Mouse (Mus musculus) forebrain, embryonic 11.5 days (tissue): ENCODE measurements around the gene Klf9. TPM values are rescaled to one million over a fixed set of nuclear protein-coding genes. Genes with fewer than 3 reads are reported as not detected.

Experiments used
- ATAC-seq: fragments of 200-750 bp; cut with Nextera tagmentation; replicated peaks from 2 replicates; pipeline ENCODE4 v1.8.0; 2017; ENCODE audit warnings: moderate TSS enrichment; ENCODE audit not compliant: low FRiP score
- DNase-seq: peaks from one replicate; pipeline ENCODE4 v3.0.0-alpha.2; 2017; ENCODE audit warnings: low spot score
- H3K27ac ChIP-seq: fragments of 300-500 bp; sonication (generic); 2 replicates; pipeline ENCODE4 v1.5.1; 2014; ENCODE audit warnings: low read depth, low read length
- H3K27me3 ChIP-seq: fragments of 300-500 bp; sonication (generic); 2 replicates; pipeline ENCODE4 v1.6.1; 2014; ENCODE audit warnings: mild to moderate bottlenecking, low read length, mixed read lengths; ENCODE audit not compliant: control insufficient read depth, insufficient read depth
- H3K36me3 ChIP-seq: fragments of 300-500 bp; sonication (generic); 2 replicates; pipeline ENCODE4 v1.6.1; 2014; ENCODE audit warnings: mild to moderate bottlenecking, low read length, moderate library complexity, mixed read lengths; ENCODE audit not compliant: control insufficient read depth, insufficient read depth
- H3K4me1 ChIP-seq: fragments of 300-500 bp; sonication (generic); replicated peaks from 2 replicates; pipeline ENCODE4 v1.6.1; 2014; ENCODE audit warnings: low read length, mixed read lengths; ENCODE audit not compliant: control insufficient read depth, insufficient read depth
- H3K4me2 ChIP-seq: fragments of 300-500 bp; sonication (generic); 2 replicates; pipeline ENCODE4 v1.6.1; 2014; ENCODE audit warnings: low read depth, mild to moderate bottlenecking, low read length, moderate library complexity, mixed read lengths; ENCODE audit not compliant: severe bottlenecking
- H3K4me3 ChIP-seq: fragments of 300-500 bp; sonication (generic); 2 replicates; pipeline ENCODE4 v1.5.1; 2014; ENCODE audit warnings: low read depth, low read length
- H3K9ac ChIP-seq: fragments of 300-500 bp; sonication (generic); 2 replicates; pipeline ENCODE4 v1.6.1; 2014; ENCODE audit warnings: low read length
- H3K9me3 ChIP-seq: fragments of 300-500 bp; sonication (generic); 2 replicates; pipeline ENCODE4 v1.6.1; 2016; ENCODE audit warnings: low read length, mixed read lengths; ENCODE audit not compliant: control insufficient read depth
- WGBS: fragments of 180-500 bp; shearing (Covaris S2); extraction: QIAGEN DNeasy Blood & Tissue Kit; methylation state at CpG from one replicate; pipeline ENCODE4 v1.1.7; 2014; 5-methylcytosine and 5-hydroxymethylcytosine counted together
- microRNA counts: library from miRNA; unstranded; fragments of <30 nt; microRNA quantifications from one replicate; lab custom pipeline; 2015
- microRNA-seq: library from miRNA; unstranded; fragments of <30 nt; microRNA quantifications from one replicate; pipeline ENCODE4, GENCODE M21; 2016; ENCODE audit not compliant: insufficient number of aligned reads
- polyA plus RNA-seq: library from polyadenylated mRNA; unstranded; fragments of >200 nt; fragmentation: Nextera tagmentation; extraction: Ambion mirVana; gene quantifications from 2 replicates; pipeline ENCODE4 v1.2.1, GENCODE M21; 2014

The Klf9 gene
- polyA plus RNA-seq, 1 experiment from 2014 or later = 0.86 TPM

DNA sequence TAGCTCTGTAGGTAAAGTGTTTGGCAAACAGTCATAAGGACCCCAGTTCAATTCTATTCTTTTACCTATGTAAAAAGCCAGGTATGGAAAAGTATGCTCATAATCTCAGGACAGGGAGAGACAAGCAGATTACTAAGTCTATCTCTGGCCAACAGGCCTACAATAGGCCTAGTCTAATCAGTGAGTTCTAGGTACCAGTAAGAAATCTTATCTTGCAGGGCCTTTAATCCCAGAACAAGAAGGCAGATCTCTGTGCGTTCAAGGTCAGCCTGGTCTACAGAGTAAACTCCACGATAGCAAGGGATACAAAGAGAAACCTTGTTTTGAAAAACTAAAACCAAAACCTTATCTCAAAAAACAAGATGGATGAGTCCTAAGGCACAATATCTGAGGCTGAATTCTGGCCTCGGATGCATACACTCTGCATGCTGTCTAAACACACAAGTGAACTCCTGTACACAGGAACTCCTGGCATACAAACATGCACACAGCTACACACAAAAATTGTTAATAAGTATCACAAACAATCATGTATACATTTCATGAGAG is 62.6 kb downstream of the Klf9 start:
- Histone ChIP-seq H3K4me1 (no peaks in the 10 kb centered on the region), H3K27ac (no peak overlapping the region), H3K4me3 (no peak overlapping the region), H3K4me2 (no peak overlapping the region), H3K9ac (no peak overlapping the region), H3K36me3 (peaks cover 13% of the 10 kb centered on the region), H3K9me3 (no peaks in the 10 kb centered on the region), H3K27me3 (no peaks in the 10 kb centered on the region)
- WGBS = 92% methylated on average over 3 of the region's 3 CpGs
- no peak for ATAC-seq
- no peak for DNase-seq

DNA sequence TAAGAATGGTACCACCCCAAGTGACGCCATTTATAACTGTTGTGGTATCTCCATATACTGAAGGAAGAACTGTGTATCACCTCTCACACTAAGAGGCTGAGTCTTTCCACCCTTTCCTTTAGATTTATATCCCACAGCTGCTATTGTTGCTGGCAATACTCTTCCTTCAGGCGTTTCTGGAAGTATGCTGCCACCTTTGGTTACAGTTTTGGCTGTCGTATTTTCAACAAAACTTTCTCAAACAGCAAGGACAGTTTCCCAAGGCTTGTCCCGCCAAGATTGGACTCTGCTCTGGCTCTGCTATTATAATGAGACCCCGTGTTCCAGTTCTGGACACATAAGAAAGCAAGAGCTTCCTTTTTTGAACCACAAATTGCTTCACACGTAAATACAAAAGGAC is 70.3 kb downstream of the Klf9 start:
- peaks cover 4% of the 10 kb centered on the region for H3K36me3 ChIP-seq
- DNase-seq (no peak), ATAC-seq (no peak)
- no peaks in the 10 kb centered on the region for H3K9me3 ChIP-seq
- no peak overlapping the region for H3K27ac ChIP-seq
- H3K27me3 ChIP-seq = no peaks in the 10 kb centered on the region
- no peak overlapping the region for H3K4me3 ChIP-seq
- no peak overlapping the region for H3K4me2 ChIP-seq
- H3K9ac ChIP-seq = no peak overlapping the region
- 91% methylated on average over 6 of the region's 6 CpGs for WGBS
- H3K4me1 ChIP-seq = no peaks in the 10 kb centered on the region

DNA sequence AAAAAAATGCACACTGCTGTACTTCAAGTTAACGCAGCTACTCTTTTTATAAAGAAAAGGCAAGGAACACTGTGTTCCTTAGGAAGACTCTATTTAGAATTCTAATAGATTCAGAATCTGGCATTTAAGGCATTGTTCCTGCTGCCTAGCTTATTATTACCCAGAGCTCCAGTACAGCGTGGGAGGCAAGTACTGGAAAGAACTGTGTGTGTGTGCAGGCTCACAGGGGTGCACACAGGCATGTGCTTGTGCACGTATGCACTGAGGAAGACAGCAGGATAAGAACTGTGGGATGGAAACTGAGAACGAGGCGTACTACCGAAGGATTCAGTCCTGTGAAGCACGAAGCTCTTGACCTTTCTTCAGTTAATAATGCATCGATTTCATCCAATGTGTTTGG is 73.3 kb downstream of the Klf9 start:
- no peaks in the 10 kb centered on the region for H3K27me3 ChIP-seq
- H3K27ac ChIP-seq = no peak overlapping the region
- no peak overlapping the region for H3K4me3 ChIP-seq
- DNase-seq = no peak
- peaks cover 4% of the 10 kb centered on the region; the same call in 1 of the 2 replicates for H3K36me3 ChIP-seq
- ATAC-seq = no peak
- H3K4me2 ChIP-seq = no peak overlapping the region
- H3K9ac ChIP-seq = no peak overlapping the region
- no peaks in the 10 kb centered on the region for H3K4me1 ChIP-seq
- 87% methylated on average over 8 of the region's 8 CpGs for WGBS
- H3K9me3 ChIP-seq = no peaks in the 10 kb centered on the region

MicroRNA genes within 50 kb of the gene (microRNA counts, 519-probe panel; counts per million panel counts)
- 31.2 counts per million for microRNA mmu-miR-1192 (lab: Ali Mortazavi, UCI)

Small RNAs within 50 kb of the gene (microRNA-seq; reads per million reads assigned to microRNA genes)
- gene Mir1192 = not detected

Other genes with a start within 250 kb of the Klf9 start
- 53.8 and 60.1 TPM in 2 replicates for gene Smc5, start 132.7 kb downstream of the Klf9 start, polyA plus RNA-seq